Mouse (Mus musculus): ENCODE measurements around the gene Irx6. TPM values are rescaled to one million over a fixed set of nuclear protein-coding genes. Genes with fewer than 3 reads are reported as not detected.
A peak's percentile ranks its signal among the peaks of the same experiment; 100 is the strongest.

Gene Irx6
- polyA plus RNA-seq, 1 experiment from 2014 or later: 0.27 TPM

GRCm38 (mm10) chr8:92678407-92678806, 4.3 kb downstream of the Irx6 start:
- Histone ChIP-seq H3K27me3 (peaks cover 74% of the 10 kb centered on the region), H3K27ac (no peak overlapping the region), H3K36me3 (ENCODE audit: poor library complexity, severe bottlenecking) (no peaks in the 10 kb centered on the region), H3K4me3 (no peak overlapping the region; the same call in none of the 2 replicates), H3K4me1 (peaks cover 21% of the 10 kb centered on the region), H3K9me3 (replicated peaks) (no peaks in the 10 kb centered on the region), H3K4me2 (peak overlapping the region; percentile 35), H3K9ac (no peak overlapping the region)
- WGBS: 9% methylated on average over 16 of the region's 16 CpGs
- no peak for ATAC-seq

- no peak for ATAC-seq
- no peak overlapping the region for H3K27ac ChIP-seq
- H3K9ac ChIP-seq: no peak overlapping the region
- H3K4me2 ChIP-seq: no peak overlapping the region
- H3K36me3 ChIP-seq (ENCODE audit: poor library complexity, severe bottlenecking): no peaks in the 10 kb centered on the region
- H3K9me3 ChIP-seq (replicated peaks): no peaks in the 10 kb centered on the region
- peaks cover 10% of the 10 kb centered on the region for H3K4me1 ChIP-seq
- WGBS: 92% methylated on average over 5 of the region's 5 CpGs
- no peak overlapping the region for H3K4me3 ChIP-seq
- H3K27me3 ChIP-seq: peaks cover 7% of the 10 kb centered on the region; the same call in 1 of the 2 replicates
Measured at GRCm38 (mm10) chr8:92697361-92697760, 23.3 kb downstream of the Irx6 start.

GRCm38 (mm10) chr8:92698411-92698810, 24.3 kb downstream of the Irx6 start:
- 69% methylated on average over 3 of the region's 3 CpGs for WGBS
- no peak overlapping the region for H3K4me2 ChIP-seq

DNA sequence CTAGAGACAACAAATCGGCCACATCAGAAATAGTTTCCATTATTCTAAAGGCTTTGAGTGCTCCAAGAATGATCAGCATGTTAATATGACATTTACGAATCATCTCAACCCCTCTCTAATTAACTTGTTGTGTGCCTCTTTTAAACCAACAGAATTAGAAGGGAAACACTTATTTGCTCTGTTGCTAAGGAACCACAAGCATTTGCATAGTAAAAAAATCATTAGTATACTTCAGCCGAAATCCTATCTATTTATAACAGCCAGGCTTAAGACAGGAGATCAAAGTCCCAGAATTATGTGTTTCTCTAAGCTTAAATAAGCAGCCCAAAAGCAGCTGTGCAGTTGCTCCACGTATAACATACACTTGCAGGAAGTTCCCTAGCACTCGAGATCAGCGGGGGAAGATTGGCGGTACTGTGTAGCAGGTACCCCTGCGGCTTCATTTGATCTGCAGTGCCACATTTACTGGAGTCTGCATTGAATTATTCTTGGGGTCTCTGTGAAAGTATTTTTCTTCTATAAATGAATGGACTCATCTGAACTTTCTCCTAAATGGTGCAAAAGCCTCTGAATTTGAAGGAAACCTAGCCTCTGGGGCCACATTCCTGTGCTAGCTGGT, 25.9 kb downstream of the Irx6 start:
- H3K27ac ChIP-seq: no peak overlapping the region
- WGBS: 37% methylated on average over 8 of the region's 8 CpGs
- no peaks in the 10 kb centered on the region for H3K9me3 ChIP-seq (replicated peaks)
- no peaks in the 10 kb centered on the region for H3K36me3 ChIP-seq (ENCODE audit: poor library complexity, severe bottlenecking)
- peaks cover 10% of the 10 kb centered on the region for H3K4me1 ChIP-seq
- no peak overlapping the region for H3K4me3 ChIP-seq
- ATAC-seq: no peak
- H3K4me2 ChIP-seq: no peak overlapping the region
- peaks cover 5% of the 10 kb centered on the region; the same call in 1 of the 2 replicates for H3K27me3 ChIP-seq
- H3K9ac ChIP-seq: no peak overlapping the region

More at GRCm38 (mm10) chr8:92698411-92698810, 24.3 kb downstream of the Irx6 start:
- H3K36me3 ChIP-seq (ENCODE audit: poor library complexity, severe bottlenecking): no peaks in the 10 kb centered on the region
- H3K27ac ChIP-seq: no peak overlapping the region
- H3K4me1 ChIP-seq: peaks cover 10% of the 10 kb centered on the region
- no peak for ATAC-seq
- H3K4me3 ChIP-seq: no peak overlapping the region
- no peak overlapping the region for H3K9ac ChIP-seq
- H3K27me3 ChIP-seq: peaks cover 5% of the 10 kb centered on the region; the same call in 1 of the 2 replicates
- no peaks in the 10 kb centered on the region for H3K9me3 ChIP-seq (replicated peaks)

- H3K4me3 ChIP-seq: no peak overlapping the region
- no peaks in the 10 kb centered on the region for H3K36me3 ChIP-seq (ENCODE audit: poor library complexity, severe bottlenecking)
- no peak overlapping the region for H3K9ac ChIP-seq
- no peaks in the 10 kb centered on the region for H3K9me3 ChIP-seq (replicated peaks)
- ATAC-seq: no peak
- no peak overlapping the region for H3K27ac ChIP-seq
- 74% methylated on average over 3 of the region's 3 CpGs for WGBS
- H3K4me1 ChIP-seq: peaks cover 10% of the 10 kb centered on the region
- H3K4me2 ChIP-seq: no peak overlapping the region
- H3K27me3 ChIP-seq: no peaks in the 10 kb centered on the region
Measured at GRCm38 (mm10) chr8:92703375-92703774, 29.3 kb downstream of the Irx6 start.

- Histone ChIP-seq H3K36me3 (ENCODE audit: poor library complexity, severe bottlenecking) (no peaks in the 10 kb centered on the region), H3K4me1 (no peaks in the 10 kb centered on the region), H3K27me3 (no peaks in the 10 kb centered on the region), H3K9ac (no peak overlapping the region), H3K9me3 (replicated peaks) (peaks cover 4% of the 10 kb centered on the region), H3K4me2 (no peak overlapping the region), H3K4me3 (no peak overlapping the region), H3K27ac (no peak overlapping the region)
- WGBS: 64% methylated on average over 2 of the region's 2 CpGs
- ATAC-seq: no peak
Measured at GRCm38 (mm10) chr8:92706311-92706710, 32.2 kb downstream of the Irx6 start.

- 74% methylated on average over 1 of the region's 1 CpGs for WGBS
Measured at GRCm38 (mm10) chr8:92713286-92713685, 39.2 kb downstream of the Irx6 start.

DNA sequence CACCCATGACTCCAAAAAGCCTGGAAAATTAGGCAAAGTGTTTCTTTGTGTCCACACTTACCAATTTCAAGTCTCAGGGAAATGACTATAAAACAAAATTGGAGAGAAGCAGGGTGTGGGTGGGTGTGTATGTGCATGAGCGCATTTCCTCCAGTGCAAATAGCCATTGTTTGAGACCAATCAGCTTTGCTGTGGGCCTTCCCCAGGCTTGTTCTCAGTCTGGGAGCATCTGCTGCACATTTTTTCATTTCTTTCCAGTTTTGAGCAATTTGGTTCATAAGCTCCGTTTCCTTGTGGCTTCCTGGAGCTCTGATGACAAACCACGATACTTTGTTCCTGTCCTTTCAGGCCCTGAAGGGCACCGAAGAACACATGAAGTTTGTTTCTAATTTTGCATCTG, 43.3 kb downstream of the Irx6 start:
- H3K9me3 ChIP-seq (replicated peaks): no peaks in the 10 kb centered on the region; the same call in 1 of the 2 replicates
- peaks cover 22% of the 10 kb centered on the region for H3K4me1 ChIP-seq
- no peaks in the 10 kb centered on the region for H3K36me3 ChIP-seq (ENCODE audit: poor library complexity, severe bottlenecking)
- no peak overlapping the region for H3K4me2 ChIP-seq
- 0 out of 2 replicates have a peak, but pooled peaks cover 3% of the 10 kb centered on the region for H3K27me3 ChIP-seq
- H3K4me3 ChIP-seq: no peak overlapping the region
- 75% methylated on average over 4 of the region's 4 CpGs for WGBS
- no peak overlapping the region for H3K9ac ChIP-seq
- no peak overlapping the region for H3K27ac ChIP-seq
- no peak for ATAC-seq

More at GRCm38 (mm10) chr8:92713286-92713685, 39.2 kb downstream of the Irx6 start:
- H3K9ac ChIP-seq: no peak overlapping the region
- H3K27me3 ChIP-seq: no peaks in the 10 kb centered on the region
- no peaks in the 10 kb centered on the region for H3K36me3 ChIP-seq (ENCODE audit: poor library complexity, severe bottlenecking)
- H3K4me1 ChIP-seq: peaks cover 10% of the 10 kb centered on the region
- no peak overlapping the region for H3K27ac ChIP-seq
- no peak overlapping the region for H3K4me2 ChIP-seq
- ATAC-seq: no peak
- no peak overlapping the region for H3K4me3 ChIP-seq
- H3K9me3 ChIP-seq (replicated peaks): peaks cover 4% of the 10 kb centered on the region

DNA sequence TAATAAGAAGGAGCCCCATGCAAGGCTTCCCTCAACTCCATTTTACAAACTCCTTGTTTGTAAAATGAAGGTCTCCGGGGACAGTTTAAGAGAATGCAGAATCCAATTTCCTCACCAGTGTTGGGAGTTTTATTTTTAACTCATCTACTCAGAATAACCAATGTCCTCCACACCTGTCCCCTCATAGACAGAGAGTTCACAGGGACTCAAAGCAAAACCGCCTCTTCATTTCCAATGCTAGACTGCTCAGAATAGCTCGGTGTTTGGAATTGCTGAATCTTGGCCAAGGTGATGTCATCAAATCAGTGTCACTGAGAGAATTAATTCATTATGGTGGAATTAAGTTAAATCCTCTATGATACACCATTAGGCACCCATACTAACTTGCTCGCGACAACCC, 44.0 kb downstream of the Irx6 start:
- WGBS: 62% methylated on average over 5 of the region's 5 CpGs
- H3K27me3 ChIP-seq: 0 out of 2 replicates have a peak, but pooled peaks cover 3% of the 10 kb centered on the region
- ATAC-seq: no peak

GRCm38 (mm10) chr8:92721266-92721935, 47.3 kb downstream of the Irx6 start:
- peaks cover 44% of the 10 kb centered on the region for H3K4me1 ChIP-seq
- 42% methylated on average over 12 of the region's 12 CpGs for whole genome bisulfite sequencing
- H3K27me3 ChIP-seq: 0 out of 2 replicates have a peak, but pooled peaks cover 7% of the 10 kb centered on the region
- no peak overlapping the region for H3K27ac ChIP-seq
- H3K4me3 ChIP-seq: no peak overlapping the region
- H3K4me2 ChIP-seq: peak overlapping the region; percentile 10; the same call in 1 of the 2 replicates
- ATAC-seq: peak; percentile 90
- no peaks in the 10 kb centered on the region for H3K36me3 ChIP-seq (ENCODE audit: poor library complexity, severe bottlenecking)
- H3K9me3 ChIP-seq (replicated peaks): no peaks in the 10 kb centered on the region
- H3K9ac ChIP-seq: no peak overlapping the region

More for the DNA sequence above, 44.0 kb downstream of the Irx6 start:
- Histone ChIP-seq H3K9me3 (replicated peaks) (no peaks in the 10 kb centered on the region), H3K4me2 (no peak overlapping the region), H3K4me1 (peaks cover 27% of the 10 kb centered on the region), H3K27ac (no peak overlapping the region), H3K9ac (no peak overlapping the region), H3K36me3 (ENCODE audit: poor library complexity, severe bottlenecking) (no peaks in the 10 kb centered on the region), H3K4me3 (no peak overlapping the region)

- H3K36me3 ChIP-seq (ENCODE audit: poor library complexity, severe bottlenecking): no peaks in the 10 kb centered on the region
- peak overlapping the region; percentile 10; the same call in 1 of the 2 replicates for H3K4me2 ChIP-seq
- peaks cover 44% of the 10 kb centered on the region for H3K4me1 ChIP-seq
- H3K27me3 ChIP-seq: 0 out of 2 replicates have a peak, but pooled peaks cover 7% of the 10 kb centered on the region
- no peak overlapping the region for H3K27ac ChIP-seq
- ATAC-seq: no peak
- WGBS: 45% methylated on average over 8 of the region's 8 CpGs
- H3K9me3 ChIP-seq (replicated peaks): no peaks in the 10 kb centered on the region
- H3K4me3 ChIP-seq: no peak overlapping the region
- no peak overlapping the region for H3K9ac ChIP-seq
Measured at GRCm38 (mm10) chr8:92721936-92722321, 47.8 kb downstream of the Irx6 start.

GRCm38 (mm10) chr8:92723320-92723719, 49.2 kb downstream of the Irx6 start:
- Histone ChIP-seq H3K27me3 (0 out of 2 replicates have a peak, but pooled peaks cover 10% of the 10 kb centered on the region), H3K9ac (no peak overlapping the region), H3K4me3 (no peak overlapping the region), H3K27ac (no peak overlapping the region), H3K9me3 (replicated peaks) (no peaks in the 10 kb centered on the region), H3K4me1 (peaks cover 34% of the 10 kb centered on the region), H3K36me3 (ENCODE audit: poor library complexity, severe bottlenecking) (no peaks in the 10 kb centered on the region), H3K4me2 (no peak overlapping the region)
- ATAC-seq: no peak
- WGBS: 42% methylated on average over 6 of the region's 6 CpGs

Data from forebrain, embryonic 13.5 days (tissue).